Mouse (Mus musculus): ENCODE results near the gene H1f0. TPM values are rescaled to one million over a fixed set of nuclear protein-coding genes. Genes with fewer than 3 reads are reported as not detected.

H1f0 gene
- total and polyA plus RNA-seq, 3 experiments = 33.5 to 213 (median 46.8) TPM

- H3K27me3 ChIP-seq (ENCODE audit: control insufficient read depth in 1 of 2, insufficient read depth in 2 of 2, low read length in 2 of 2) = no peaks in the 10 kb centered on the region
- H3K4me3 ChIP-seq (ENCODE audit: control insufficient read depth in 1 of 2, insufficient read depth in 1 of 2, low read depth in 2 of 2, low read length in 2 of 2) = no peak overlapping the region
- H3K36me3 ChIP-seq (ENCODE audit: control insufficient read depth in 1 of 2, insufficient read depth in 2 of 2, low read length in 2 of 2) = peaks cover 0 to 35% of the 10 kb centered on the region in 2 experiments; a peak in 2 of 4 replicates
- peaks cover 13% of the 10 kb centered on the region for H3K79me2 ChIP-seq (ENCODE audit: control insufficient read depth, insufficient read depth, low read length, poor library complexity)
- no peaks in the 10 kb centered on the region for H3K9me3 ChIP-seq (replicated peaks; ENCODE audit: insufficient read depth, low read length)
- H3K9ac ChIP-seq (ENCODE audit: control insufficient read depth, low read depth, low read length, poor library complexity, severe bottlenecking) = no peak overlapping the region
- H3K4me1 ChIP-seq (ENCODE audit: control insufficient read depth in 1 of 2, insufficient read depth in 2 of 2, low read length in 2 of 2) = peaks cover 6 to 39% of the 10 kb centered on the region in 2 experiments
- peak; percentile 56 for DNase-seq (ENCODE audit: low read depth, low spot score)
- no peak overlapping the region for H3K27ac ChIP-seq (ENCODE audit: control insufficient read depth, low read depth, low read length)
- no peak for TF ChIP-seq GABPA (IDR thresholded peaks at IDR 0.05; ENCODE audit: low read depth, low read length)
- TF ChIP-seq NELFE (IDR thresholded peaks at IDR 0.05; ENCODE audit: low read depth, low read length) = no peak
- TF ChIP-seq POLR2AphosphoS5 (IDR thresholded peaks at IDR 0.05; ENCODE audit: borderline replicate concordance, low read depth, low read length) = no peak
- TF ChIP-seq CTCF (IDR thresholded peaks at IDR 0.05 in 2 of 3, conservative IDR thresholded peaks at IDR 0.05 in 1 of 3; ENCODE audit: control insufficient read depth in 1 of 3, insufficient read depth in 1 of 3, low read depth in 2 of 3, low read length in 3 of 3, poor library complexity in 1 of 3, severe bottlenecking in 1 of 3) = peak; percentile 36 to 68 (median 39); a peak in 5 of 6 replicates
- TF ChIP-seq MYC (IDR thresholded peaks at IDR 0.05; ENCODE audit: low read depth, low read length) = peak; percentile 88
- no peak for TF ChIP-seq ETS1 (IDR thresholded peaks at IDR 0.05; ENCODE audit: low read depth, low read length)
- no peak for TF ChIP-seq KAT2A (conservative IDR thresholded peaks at IDR 0.05; ENCODE audit: low read depth, low read length)
- no peak for TF ChIP-seq HCFC1 (IDR thresholded peaks at IDR 0.05; ENCODE audit: low read depth, low read length)
- no peak for TF ChIP-seq MEF2A (IDR thresholded peaks at IDR 0.05; ENCODE audit: extremely low read depth, insufficient replicate concordance, low read depth, low read length, poor library complexity, severe bottlenecking)
- TF ChIP-seq ELF1 (IDR thresholded peaks at IDR 0.05; ENCODE audit: low read depth, low read length) = no peak
- peak; percentile 47 for TF ChIP-seq ZC3H11A (IDR thresholded peaks at IDR 0.05; ENCODE audit: low read depth, low read length)
- TF ChIP-seq ZNF384 (IDR thresholded peaks at IDR 0.05; ENCODE audit: low read depth, low read length) = peak; percentile 17; the same call in 1 of the 2 replicates
- no peak for TF ChIP-seq RCOR1 (IDR thresholded peaks at IDR 0.05; ENCODE audit: low read depth, low read length)
- no peak for TF ChIP-seq MAZ (IDR thresholded peaks at IDR 0.05; ENCODE audit: low read depth, low read length)
- no peak for TF ChIP-seq POLR2AphosphoS2 (IDR thresholded peaks at IDR 0.05; ENCODE audit: low read length)
- TF ChIP-seq ZKSCAN1 (IDR thresholded peaks at IDR 0.05; ENCODE audit: low read depth, low read length) = no peak
- TF ChIP-seq EP300 (IDR thresholded peaks at IDR 0.05; ENCODE audit: low read depth in 1 of 2, low read length in 2 of 2) = no peak
- no peak for TF ChIP-seq MYB (IDR thresholded peaks at IDR 0.05; ENCODE audit: low read depth, low read length)
- peak; percentile 69 for TF ChIP-seq TBP (IDR thresholded peaks at IDR 0.05; ENCODE audit: low read depth, low read length)
- no peak for TF ChIP-seq E2F4 (IDR thresholded peaks at IDR 0.05; ENCODE audit: borderline replicate concordance, low read depth, low read length)
- no peak for TF ChIP-seq USF1 (IDR thresholded peaks at IDR 0.05; ENCODE audit: low read depth, low read length)
- TF ChIP-seq UBTF (IDR thresholded peaks at IDR 0.05; ENCODE audit: borderline replicate concordance, insufficient read depth, low read depth, low read length) = no peak
- TF ChIP-seq SMC3 (IDR thresholded peaks at IDR 0.05; ENCODE audit: low read depth, low read length) = peak; percentile 53
- no peak for TF ChIP-seq BHLHE40 (IDR thresholded peaks at IDR 0.05; ENCODE audit: borderline replicate concordance, low read depth, low read length)
- TF ChIP-seq MXI1 (IDR thresholded peaks at IDR 0.05; ENCODE audit: low read depth, low read length) = no peak
- TF ChIP-seq NRF1 (IDR thresholded peaks at IDR 0.05; ENCODE audit: insufficient read depth, low read depth, low read length, poor library complexity, severe bottlenecking) = no peak
- TF ChIP-seq ZMIZ1 (IDR thresholded peaks at IDR 0.05; ENCODE audit: low read depth, low read length) = no peak
- TF ChIP-seq TAL1 (IDR thresholded peaks at IDR 0.05; ENCODE audit: low read length) = no peak
- TF ChIP-seq MAFK (IDR thresholded peaks at IDR 0.05; ENCODE audit: borderline replicate concordance, low read depth, low read length) = no peak
- TF ChIP-seq SIN3A (IDR thresholded peaks at IDR 0.05; ENCODE audit: low read length) = no peak; the same call in 1 of the 2 replicates
- no peak for TF ChIP-seq CHD2 (IDR thresholded peaks at IDR 0.05; ENCODE audit: low read length)
- no peak for TF ChIP-seq CHD1 (IDR thresholded peaks at IDR 0.05; ENCODE audit: low read depth, low read length)
- no peak for TF ChIP-seq MAX (IDR thresholded peaks at IDR 0.05; ENCODE audit: low read length)
- no peak for TF ChIP-seq JUND (IDR thresholded peaks at IDR 0.05; ENCODE audit: low read depth, low read length)
- TF ChIP-seq POLR2A (IDR thresholded peaks at IDR 0.05; ENCODE audit: control insufficient read depth in 1 of 2, insufficient read depth in 1 of 2, low read depth in 1 of 2, low read length in 2 of 2, poor library complexity in 1 of 2) = no peak
- peak; percentile 53 for TF ChIP-seq RAD21 (IDR thresholded peaks at IDR 0.05; ENCODE audit: low read depth, low read length)
Measured at GRCm38 (mm10) chr15:79071117-79072039, 43.1 kb downstream of the H1f0 start.

All from MEL (cell line).